Mouse (Mus musculus) urinary bladder, adult 2 months (tissue): ENCODE results near the gene Thnsl2. TPM values are rescaled to one million over a fixed set of nuclear protein-coding genes. Genes with fewer than 3 reads are reported as not detected.

Source experiments
- DNase-seq: peaks from one replicate; pipeline ENCODE4 v3.0.0; 2022; ENCODE audit warnings: low spot score
- polyA plus RNA-seq: library from polyadenylated mRNA; depleted of rRNA; stranded (reverse); fragments of >200 nt; gene quantifications from 2 replicates; pipeline ENCODE4 v1.2.3, GENCODE M21; 2012

Thnsl2 gene
- polyA plus RNA-seq, 1 experiment = 10.5 TPM

- no peak for DNase-seq
Measured at GRCm38 (mm10) chr6:71131038-71131437, 13.2 kb downstream of the Thnsl2 start.

GRCm38 (mm10) chr6:71130269-71130668, 14.0 kb downstream of the Thnsl2 start:
- DNase-seq = no peak

GRCm38 (mm10) chr6:71129071-71129470, 15.2 kb downstream of the Thnsl2 start:
- DNase-seq = no peak

- DNase-seq = no peak
Measured at GRCm38 (mm10) chr6:71126290-71126689, 17.9 kb downstream of the Thnsl2 start.

GRCm38 (mm10) chr6:71125043-71125893, 19.0 kb downstream of the Thnsl2 start:
- peak; percentile 55 for DNase-seq

- DNase-seq = no peak
Measured at GRCm38 (mm10) chr6:71119577-71120254, 24.5 kb downstream of the Thnsl2 start.

GRCm38 (mm10) chr6:71111419-71112113, 32.7 kb downstream of the Thnsl2 start:
- no peak for DNase-seq

- DNase-seq = no peak
Measured at GRCm38 (mm10) chr6:71106170-71106945, 37.9 kb downstream of the Thnsl2 start.

GRCm38 (mm10) chr6:71096126-71096525, 48.1 kb downstream of the Thnsl2 start:
- DNase-seq = no peak

GRCm38 (mm10) chr6:71094693-71095092, 49.5 kb downstream of the Thnsl2 start:
- DNase-seq = no peak

- DNase-seq = no peak
Measured at GRCm38 (mm10) chr6:71093686-71094085, 50.6 kb downstream of the Thnsl2 start.

- no peak for DNase-seq
Measured at GRCm38 (mm10) chr6:71090475-71090874, 53.8 kb downstream of the Thnsl2 start.

GRCm38 (mm10) chr6:71089735-71090134, 54.5 kb downstream of the Thnsl2 start:
- DNase-seq = no peak

- DNase-seq = no peak
Measured at GRCm38 (mm10) chr6:71088992-71089391, 55.2 kb downstream of the Thnsl2 start.

GRCm38 (mm10) chr6:71083441-71083840, 60.8 kb downstream of the Thnsl2 start:
- DNase-seq = no peak

GRCm38 (mm10) chr6:71082084-71082483, 62.2 kb downstream of the Thnsl2 start:
- no peak for DNase-seq

- DNase-seq = no peak
Measured at GRCm38 (mm10) chr6:71081230-71081629, 63.0 kb downstream of the Thnsl2 start.
